Mouse (Mus musculus): ENCODE measurements at regions not wholly inside any gene's neighbourhood (a gene's known extent, or its start where the extent isn't known, plus 50 kb on each side); places are given as distances from the start of the nearest gene placed in this dataset.

DNA sequence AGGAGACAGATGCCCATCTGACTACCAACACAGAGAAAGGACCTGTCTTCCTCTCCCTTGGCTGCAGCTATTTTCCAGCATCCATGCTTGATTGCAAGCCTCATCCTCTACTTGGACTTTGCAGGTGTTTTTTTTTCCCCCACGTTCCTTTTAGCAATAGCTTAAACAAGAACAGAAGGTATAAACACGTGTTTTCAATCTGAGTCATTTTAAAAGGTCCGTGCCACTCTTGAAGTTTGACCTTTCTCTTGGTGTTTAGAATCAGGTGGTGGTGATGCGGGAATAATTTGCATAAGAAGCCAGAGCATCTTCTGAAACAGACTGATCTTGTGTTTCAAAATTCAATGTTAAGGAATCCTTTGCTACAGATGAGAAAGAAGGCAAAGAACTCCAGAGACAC is 86.3 kb upstream of the App start:
- H3K9ac ChIP-seq, result no peak overlapping the region
- H3K4me3 ChIP-seq, result no peak overlapping the region
- 78% methylated on average over 4 of the region's 4 CpGs for WGBS
- H3K4me2 ChIP-seq, result no peak overlapping the region
- H3K27me3 ChIP-seq, result no peaks in the 10 kb centered on the region
- no peaks in the 10 kb centered on the region for H3K9me3 ChIP-seq
- H3K4me1 ChIP-seq (replicated peaks), result no peaks in the 10 kb centered on the region
- H3K27ac ChIP-seq, result no peak overlapping the region
- H3K36me3 ChIP-seq, result no peaks in the 10 kb centered on the region
- no peak for ATAC-seq (ENCODE audit: low FRiP score)

DNA sequence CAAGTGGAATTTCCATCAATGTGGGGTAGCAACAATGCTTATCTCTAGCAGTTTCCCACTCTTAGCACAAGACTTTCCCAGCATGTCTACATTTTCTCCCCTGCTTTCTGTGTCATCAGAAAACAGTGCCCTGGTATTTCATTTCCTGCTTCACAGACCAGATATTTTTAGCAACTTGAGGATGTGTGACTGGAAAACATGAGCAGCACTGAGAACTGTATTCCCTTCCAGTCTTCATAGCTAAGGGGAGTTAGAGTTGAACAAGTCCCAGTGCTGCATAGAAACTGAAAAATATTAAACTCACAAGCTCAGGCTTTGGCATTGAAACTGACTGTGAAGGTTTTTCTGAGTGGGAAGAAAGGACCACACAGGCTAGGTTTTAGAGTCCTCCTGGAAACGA is 73.7 kb upstream of the App start:
- WGBS, result 72% methylated on average over 1 of the region's 1 CpGs

DNA sequence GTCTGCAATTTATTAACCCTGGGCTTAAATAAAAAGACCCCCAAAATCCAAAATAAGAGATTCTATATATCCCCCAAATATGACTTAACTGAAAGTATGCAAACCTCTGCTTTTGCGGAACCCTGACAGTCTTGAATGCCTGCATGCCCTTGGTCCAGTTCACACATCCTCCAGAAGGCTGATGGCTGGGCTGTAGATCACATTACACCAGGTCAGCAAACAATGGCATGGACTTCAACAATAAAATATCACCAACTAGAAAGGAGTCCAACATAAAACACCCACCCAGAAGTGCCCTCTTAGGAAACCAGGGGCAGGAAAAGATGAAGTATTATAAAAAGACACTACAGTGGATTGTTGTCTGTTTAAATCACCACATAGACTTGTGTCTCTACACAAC is 59.5 kb upstream of the App start:
- Histone ChIP-seq H3K9me3 (no peaks in the 10 kb centered on the region), H3K27me3 (no peaks in the 10 kb centered on the region), H3K27ac (no peak overlapping the region), H3K36me3 (no peaks in the 10 kb centered on the region), H3K4me2 (no peak overlapping the region), H3K4me1 (replicated peaks) (no peaks in the 10 kb centered on the region), H3K4me3 (no peak overlapping the region), H3K9ac (no peak overlapping the region)
- ATAC-seq (ENCODE audit: low FRiP score), result no peak
- 89% methylated on average over 1 of the region's 1 CpGs for WGBS

More for the DNA sequence above, 73.7 kb upstream of the App start:
- no peak for ATAC-seq (ENCODE audit: low FRiP score)
- Histone ChIP-seq H3K9ac (no peak overlapping the region), H3K4me2 (no peak overlapping the region), H3K4me3 (no peak overlapping the region), H3K36me3 (no peaks in the 10 kb centered on the region), H3K9me3 (no peaks in the 10 kb centered on the region), H3K4me1 (replicated peaks) (no peaks in the 10 kb centered on the region), H3K27me3 (no peaks in the 10 kb centered on the region), H3K27ac (no peak overlapping the region)

GRCm38 (mm10) chr16:85231908-85232467 is 58.4 kb upstream of the App start:
- H3K4me3 ChIP-seq, result no peak overlapping the region
- 76% methylated on average over 6 of the region's 6 CpGs for WGBS
- ATAC-seq (ENCODE audit: low FRiP score), result no peak
- H3K36me3 ChIP-seq, result no peaks in the 10 kb centered on the region
- no peaks in the 10 kb centered on the region for H3K9me3 ChIP-seq
- no peaks in the 10 kb centered on the region for H3K27me3 ChIP-seq
- H3K4me1 ChIP-seq (replicated peaks), result no peaks in the 10 kb centered on the region
- no peak overlapping the region for H3K4me2 ChIP-seq
- no peak overlapping the region for H3K27ac ChIP-seq
- H3K9ac ChIP-seq, result no peak overlapping the region

GRCm38 (mm10) chr16:85231330-85231729 is 57.8 kb upstream of the App start:
- Histone ChIP-seq H3K4me3 (no peak overlapping the region), H3K4me2 (no peak overlapping the region), H3K27me3 (no peaks in the 10 kb centered on the region), H3K9me3 (no peaks in the 10 kb centered on the region), H3K9ac (no peak overlapping the region), H3K27ac (no peak overlapping the region), H3K36me3 (no peaks in the 10 kb centered on the region), H3K4me1 (replicated peaks) (no peaks in the 10 kb centered on the region)
- no peak for ATAC-seq (ENCODE audit: low FRiP score)
- WGBS, result 60% methylated on average over 2 of the region's 2 CpGs

GRCm38 (mm10) chr16:85224325-85224724 is 50.8 kb upstream of the App start:
- WGBS, result 79% methylated on average over 2 of the region's 2 CpGs
- H3K4me1 ChIP-seq (replicated peaks), result no peaks in the 10 kb centered on the region

More at GRCm38 (mm10) chr16:85224325-85224724, 50.8 kb upstream of the App start:
- no peak overlapping the region for H3K27ac ChIP-seq
- H3K9ac ChIP-seq, result no peak overlapping the region
- no peak overlapping the region for H3K4me2 ChIP-seq
- H3K9me3 ChIP-seq, result no peaks in the 10 kb centered on the region
- no peak for ATAC-seq (ENCODE audit: low FRiP score)
- no peak overlapping the region for H3K4me3 ChIP-seq
- no peaks in the 10 kb centered on the region for H3K36me3 ChIP-seq
- no peaks in the 10 kb centered on the region for H3K27me3 ChIP-seq

All from hindbrain, embryonic 13.5 days (tissue).